Mouse (Mus musculus): ENCODE data around the gene Abca8b.

- TF ChIP-seq CTCF (IDR thresholded peaks at IDR 0.05; ENCODE audit: extremely low read depth, insufficient read depth, insufficient read length, insufficient replicate concordance) (no peak), POLR2A (IDR thresholded peaks at IDR 0.05; ENCODE audit: low read depth, low read length) (no peak)
These were observed 67.2 kb downstream of the Abca8b start for GRCm38 (mm10) chr11:109928489-109928888.

Data from spleen, adult 2 months (tissue).